Mouse (Mus musculus) common myeloid progenitor, adult 5-6 weeks (primary cell): ENCODE data around the gene Bicdl2. TPM values are rescaled to one million over a fixed set of nuclear protein-coding genes. Genes with fewer than 3 reads are reported as not detected.
A peak's percentile ranks its signal among the peaks of the same experiment; 100 is the strongest.

Experiments
- ATAC-seq: replicated peaks from 2 replicates; pipeline ENCODE4 v1.8.0; 2016; ENCODE audit warnings: low read depth, mild to moderate bottlenecking, moderate TSS enrichment, inconsistent platforms; ENCODE audit not compliant: poor library complexity, severe bottlenecking
- total RNA-seq: library from RNA; stranded (forward); fragments of 200-1000, 187-1606 nt; gene quantifications from 2 replicates; pipeline ENCODE4 v1.2.3, GENCODE M21; 2017

The Bicdl2 gene
- total RNA-seq = not detected in 2 replicates

DNA sequence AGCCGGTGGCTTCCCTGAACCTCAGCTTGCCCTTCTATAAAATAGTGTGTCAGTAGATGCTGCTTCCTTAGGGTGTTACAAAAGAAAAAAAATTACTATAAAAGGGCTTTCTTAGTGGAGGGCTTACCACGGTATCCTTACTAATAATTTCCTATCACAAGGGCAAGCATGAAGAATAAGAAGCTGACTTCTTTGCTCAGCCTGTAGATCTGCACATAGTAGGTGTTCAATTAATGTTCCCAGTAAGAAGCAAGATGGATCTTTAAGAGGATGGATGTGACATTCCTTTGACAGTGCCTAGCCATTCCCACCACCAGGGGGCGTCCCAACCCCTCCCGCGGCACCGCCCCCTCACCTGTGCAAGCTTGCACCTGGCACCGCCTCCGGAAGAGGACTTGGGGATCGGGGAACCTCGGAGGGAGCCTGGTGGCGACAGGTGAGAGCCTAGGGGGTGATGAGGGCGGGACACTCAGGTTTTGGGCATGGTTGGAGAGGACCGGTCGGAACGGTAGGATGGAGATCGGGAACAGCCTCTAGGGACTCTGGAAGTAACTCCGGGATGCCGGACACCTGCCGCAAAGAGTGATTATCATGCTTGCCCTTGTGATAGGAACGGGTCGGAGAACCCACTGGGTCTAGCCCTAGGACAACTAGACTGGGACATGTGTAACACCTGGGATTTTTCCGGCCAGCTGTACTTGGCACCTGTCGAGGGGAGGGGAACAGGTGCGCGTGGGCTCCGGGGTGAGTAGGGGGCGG lies at the start of gene Bicdl2:
Gene Bicdl2, plus strand, starts transcription at position 390 of the 759 bp plus-strand sequence.
- no peak for ATAC-seq

DNA sequence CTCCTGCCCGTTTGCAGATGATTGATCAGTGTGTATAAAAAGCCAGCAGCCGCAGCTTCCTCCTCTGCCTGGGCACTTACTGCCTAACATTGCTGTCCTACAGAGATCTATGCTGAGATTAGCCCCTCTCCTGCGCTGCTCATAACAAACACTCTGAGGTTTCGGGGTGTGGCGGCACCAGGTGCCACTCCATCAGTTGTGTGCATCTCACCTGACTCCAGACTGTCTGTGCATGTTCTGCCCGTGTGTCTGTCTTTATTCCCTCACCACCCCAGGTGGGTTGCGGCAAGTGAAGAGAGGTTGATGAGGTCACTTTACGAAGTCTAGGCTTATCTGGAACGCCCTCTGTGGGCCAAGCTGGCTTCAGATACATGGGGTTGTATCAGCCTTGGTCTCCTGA lies 43.2 kb upstream of the Bicdl2 start:
- ATAC-seq = peak; percentile 83

- no peak for ATAC-seq
These were observed 40.0 kb upstream of the Bicdl2 start for GRCm38 (mm10) chr17:23620351-23620750.

- ATAC-seq = no peak
These were observed 32.5 kb upstream of the Bicdl2 start for GRCm38 (mm10) chr17:23627813-23628212.

GRCm38 (mm10) chr17:23630195-23631020 lies 29.9 kb upstream of the Bicdl2 start:
- peak; percentile 99 for ATAC-seq

DNA sequence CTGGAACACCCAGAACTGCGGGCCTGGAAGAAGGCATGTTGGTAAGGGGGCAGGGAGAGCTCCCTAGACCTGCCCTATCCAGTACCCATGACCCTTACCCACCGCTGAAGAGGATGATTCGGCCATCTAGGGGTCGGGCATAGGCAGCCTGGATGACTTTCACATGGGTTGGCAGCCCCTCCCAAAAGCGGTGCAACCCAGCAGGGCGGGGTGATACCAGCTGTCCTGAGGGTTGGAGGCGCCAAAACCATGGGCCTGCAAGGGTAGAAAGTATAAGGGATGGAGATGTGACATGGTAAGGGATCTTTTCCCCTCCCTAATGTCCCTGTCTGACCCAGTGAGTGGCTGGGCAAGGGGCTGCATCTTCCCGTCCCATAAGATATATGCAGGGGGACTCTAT lies 29.1 kb upstream of the Bicdl2 start:
- no peak for ATAC-seq

GRCm38 (mm10) chr17:23644613-23645495 lies 15.5 kb upstream of the Bicdl2 start, which contains the start of gene Mmp25:
Gene Mmp25, minus strand, starts transcription at chr17:23645277.
- peak; percentile 64 for ATAC-seq

DNA sequence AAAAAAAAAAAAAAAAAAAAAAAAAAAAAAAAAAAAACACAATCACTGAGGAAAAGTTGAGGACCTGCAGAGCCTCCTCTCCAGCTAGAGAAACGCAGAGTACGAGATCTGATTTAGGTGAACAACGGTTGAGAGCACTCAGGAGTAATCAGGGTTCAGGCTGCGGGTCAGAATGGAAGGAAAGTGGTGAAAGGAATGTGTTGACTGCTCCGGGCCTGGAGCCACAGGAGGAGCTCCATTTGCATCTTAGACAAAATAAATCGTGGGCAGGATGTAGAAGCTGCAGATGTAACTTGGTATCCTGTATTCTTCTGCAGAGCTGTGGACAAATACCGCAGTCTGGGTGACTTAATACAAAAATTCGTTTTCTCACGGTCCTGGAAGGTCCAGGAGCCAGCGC lies 14.4 kb upstream of the Bicdl2 start:
- no peak for ATAC-seq

- ATAC-seq = no peak
These were observed 8.9 kb upstream of the Bicdl2 start for GRCm38 (mm10) chr17:23651363-23651762.

GRCm38 (mm10) chr17:23653324-23653723 lies 7.0 kb upstream of the Bicdl2 start:
- 0 out of 2 replicates have a peak, but pooled peaks have one; percentile 31 for ATAC-seq

DNA sequence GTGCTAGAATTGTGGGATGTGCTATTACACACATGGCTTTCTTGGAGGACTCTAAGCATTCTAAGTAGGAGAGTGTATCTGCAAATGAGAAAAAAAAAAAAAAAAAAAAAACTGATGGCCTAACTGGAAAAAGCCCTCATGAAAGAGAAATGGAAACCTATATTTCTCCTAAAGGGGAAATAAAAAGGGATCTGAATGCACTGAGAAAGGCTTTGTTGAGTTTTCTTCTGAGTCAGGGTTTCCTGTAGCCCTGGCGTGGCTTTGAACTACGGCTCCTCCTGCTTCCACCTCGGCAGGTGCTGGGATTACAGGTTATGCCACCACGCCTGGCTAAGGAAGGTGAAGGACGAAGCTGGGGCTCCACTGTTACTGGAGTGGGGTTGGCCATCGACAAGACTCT lies 6.3 kb upstream of the Bicdl2 start:
- peak; percentile 31; the same call in 1 of the 2 replicates for ATAC-seq

DNA sequence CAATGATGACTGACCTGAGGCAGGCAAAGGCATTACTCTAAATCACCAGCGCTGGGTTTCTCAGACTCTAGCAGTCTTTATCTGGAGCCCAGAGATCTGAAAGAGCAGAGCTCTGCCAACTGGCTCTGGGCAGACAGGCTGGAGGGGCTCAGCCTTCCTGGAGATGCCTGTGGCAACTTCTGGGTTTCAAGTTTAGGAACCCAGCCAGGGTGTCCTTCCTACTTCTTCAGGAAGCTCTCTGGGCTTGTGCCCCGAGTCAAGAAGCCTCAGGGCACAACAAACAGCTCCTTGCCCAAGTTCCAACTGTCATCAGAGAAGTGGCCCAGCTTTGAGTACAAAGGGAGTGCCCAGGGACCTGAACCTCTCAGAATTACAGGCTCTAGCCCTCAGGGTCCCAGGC lies 5.9 kb upstream of the Bicdl2 start:
- peak; percentile 46; the same call in 1 of the 2 replicates for ATAC-seq

- no peak for ATAC-seq
These were observed 1.9 kb upstream of the Bicdl2 start for GRCm38 (mm10) chr17:23658450-23658849.

GRCm38 (mm10) chr17:23660876-23661200 lies 532 bp downstream of the Bicdl2 start:
- ATAC-seq = peak; percentile 34; the same call in 1 of the 2 replicates

DNA sequence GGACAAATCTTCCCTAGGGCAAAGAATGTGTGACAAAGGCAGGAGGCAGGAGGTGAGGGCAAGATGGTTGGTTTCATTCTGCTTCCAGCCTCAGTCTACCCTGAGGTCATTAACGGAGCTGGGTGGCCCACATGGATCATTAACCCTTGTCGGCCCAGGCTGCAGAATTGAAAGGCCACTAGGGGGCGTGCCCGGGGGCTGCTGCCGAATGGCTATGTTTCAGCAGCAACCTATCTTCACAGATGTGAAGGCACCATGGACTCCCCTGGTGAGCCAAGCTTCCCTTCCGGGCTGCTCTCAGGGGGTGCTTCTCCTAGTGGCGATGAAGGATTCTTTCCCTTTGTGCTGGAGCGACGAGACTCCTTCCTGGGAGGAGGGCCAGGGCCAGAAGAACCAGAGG lies 1.2 kb downstream of the Bicdl2 start:
- peak; percentile 46; the same call in 1 of the 2 replicates for ATAC-seq

DNA sequence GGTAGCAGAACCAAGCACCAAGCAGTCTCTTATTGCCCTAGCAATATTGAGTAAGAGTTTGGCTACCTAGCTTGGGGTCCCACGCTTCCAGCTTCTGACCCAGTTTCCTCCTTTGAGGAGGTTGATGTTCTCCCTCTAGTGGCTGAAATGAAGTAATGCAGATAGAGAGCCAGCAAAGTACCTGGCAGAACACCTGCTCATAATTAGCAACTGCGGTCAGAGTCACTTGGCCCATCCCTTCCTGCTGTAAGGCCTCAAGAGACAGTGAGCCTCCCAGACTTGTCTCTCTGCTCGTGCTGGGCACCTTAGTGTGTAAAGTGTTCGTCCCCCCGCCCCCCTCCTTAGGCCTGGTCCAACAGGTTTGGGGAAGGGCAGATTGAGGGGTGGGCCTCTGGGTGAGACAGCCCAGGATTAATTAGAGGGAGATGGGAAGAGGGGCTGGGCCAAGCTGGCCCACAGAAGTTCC lies 4.3 kb downstream of the Bicdl2 start:
- ATAC-seq = peak; percentile 65

GRCm38 (mm10) chr17:23665511-23665910 lies 5.2 kb downstream of the Bicdl2 start:
- ATAC-seq = no peak

- no peak for ATAC-seq
These were observed 10.3 kb downstream of the Bicdl2 start for GRCm38 (mm10) chr17:23670516-23671074.

GRCm38 (mm10) chr17:23671519-23671918 lies 11.2 kb downstream of the Bicdl2 start:
- ATAC-seq = no peak

- no peak for ATAC-seq
These were observed 12.5 kb downstream of the Bicdl2 start for GRCm38 (mm10) chr17:23672761-23673160.
